Mouse (Mus musculus) heart, embryonic 12.5 days (tissue): Measurements from ENCODE around the gene Snrk. TPM values are rescaled to one million over a fixed set of nuclear protein-coding genes. Genes with fewer than 3 reads are reported as not detected.
"Not testable (repeated sequence)": the region's sequence is repeated elsewhere in the genome, so short reads cannot be mapped to it uniquely, and the experiment has no call there.

Source experiments
- ATAC-seq: fragments of 200-750 bp; cut with Nextera tagmentation; 2 replicates; pipeline ENCODE4 v1.8.0; 2017; ENCODE audit warnings: moderate TSS enrichment, moderate library complexity; ENCODE audit not compliant: insufficient number of reproducible peaks, low FRiP score
- H3K27ac ChIP-seq: fragments of 300-500 bp; sonication (generic); 2 replicates; pipeline ENCODE4 v1.5.1; 2016; ENCODE audit warnings: mild to moderate bottlenecking, moderate library complexity; ENCODE audit not compliant: poor library complexity, severe bottlenecking
- H3K27me3 ChIP-seq: fragments of 300-500 bp; sonication (generic); replicated peaks from 2 replicates; pipeline ENCODE4 v1.6.1; 2016; ENCODE audit warnings: mild to moderate bottlenecking, moderate library complexity
- H3K36me3 ChIP-seq: fragments of 300-500 bp; sonication (generic); 2 replicates; pipeline ENCODE4 v1.6.1; 2016; ENCODE audit warnings: mild to moderate bottlenecking, moderate library complexity
- H3K4me1 ChIP-seq: fragments of 300-500 bp; sonication (generic); replicated peaks from 2 replicates; pipeline ENCODE4 v1.6.1; 2016; ENCODE audit warnings: mild to moderate bottlenecking
- H3K4me2 ChIP-seq: fragments of 300-500 bp; sonication (generic); 2 replicates; pipeline ENCODE4 v1.6.1; 2016; ENCODE audit warnings: mild to moderate bottlenecking, moderate library complexity
- H3K4me3 ChIP-seq: fragments of 300-500 bp; sonication (generic); 2 replicates; pipeline ENCODE4 v1.5.1; 2016; ENCODE audit warnings: mild to moderate bottlenecking
- H3K9ac ChIP-seq: fragments of 300-500 bp; sonication (generic); 2 replicates; pipeline ENCODE4 v1.6.1; 2016; ENCODE audit warnings: mild to moderate bottlenecking, moderate library complexity
- H3K9me3 ChIP-seq: fragments of 300-500 bp; sonication (generic); replicated peaks from 2 replicates; pipeline ENCODE4 v1.6.1; 2016; ENCODE audit warnings: mild to moderate bottlenecking, moderate library complexity
- WGBS: fragments of 180-500 bp; shearing (Covaris S2); methylation state at CpG from one replicate; pipeline ENCODE4 v1.1.7; 2016; 5-methylcytosine and 5-hydroxymethylcytosine counted together
- polyA plus RNA-seq: library from polyadenylated mRNA; unstranded; fragments of >200 nt; fragmentation: Nextera tagmentation; extraction: Ambion mirVana; gene quantifications from 2 replicates; pipeline ENCODE4 v1.2.1, GENCODE M21; 2016

Gene Snrk
- polyA plus RNA-seq, 1 experiment from 2014 or later: 53.4 TPM

DNA sequence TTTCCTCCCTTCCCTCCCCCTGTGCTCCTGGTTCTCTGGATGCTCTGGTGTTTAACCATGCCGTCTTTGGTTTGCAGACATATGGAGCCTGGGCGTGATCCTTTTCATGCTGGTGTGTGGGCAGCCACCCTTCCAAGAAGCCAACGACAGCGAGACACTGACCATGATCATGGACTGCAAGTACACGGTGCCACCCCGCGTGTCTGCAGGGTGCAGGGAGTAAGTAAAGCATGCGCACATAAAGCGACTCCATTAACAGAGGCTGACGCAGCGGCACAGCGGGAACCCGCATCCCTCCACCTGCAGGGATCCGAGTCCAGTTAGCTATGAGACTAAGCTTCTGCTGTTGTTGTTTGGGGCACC lies 40.0 kb downstream of the Snrk start:
- Histone ChIP-seq H3K4me3 (no peak overlapping the region), H3K9me3 (peaks cover 4% of the 10 kb centered on the region), H3K36me3 (peaks cover 47% of the 10 kb centered on the region), H3K4me2 (no peak overlapping the region), H3K27me3 (no peaks in the 10 kb centered on the region), H3K9ac (no peak overlapping the region), H3K4me1 (peaks cover 47% of the 10 kb centered on the region), H3K27ac (no peak overlapping the region)
- no peak for ATAC-seq
- 88% methylated on average over 14 of the region's 14 CpGs for WGBS

DNA sequence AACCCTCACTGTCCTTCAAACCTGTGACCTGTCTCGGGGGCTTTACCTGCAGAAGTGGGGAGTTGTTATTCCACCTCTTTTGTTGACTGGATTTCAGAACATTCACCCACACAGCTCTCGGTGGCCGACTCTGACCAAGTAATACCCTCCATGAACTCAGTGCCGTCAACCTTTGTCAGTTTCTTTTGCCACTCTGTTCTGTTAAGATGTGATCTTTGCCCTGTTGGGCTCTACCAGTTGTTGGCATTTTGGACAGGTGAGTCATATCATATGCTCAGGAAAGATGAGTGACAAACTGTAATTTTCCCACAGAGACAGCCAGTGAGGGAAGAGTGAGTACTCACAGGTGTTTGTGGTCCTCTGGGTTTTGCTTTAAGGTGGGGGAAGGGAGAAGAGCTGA lies 47.5 kb downstream of the Snrk start:
- Histone ChIP-seq H3K4me1 (no peaks in the 10 kb centered on the region), H3K9me3 (no peaks in the 10 kb centered on the region), H3K4me3 (no peak overlapping the region), H3K27ac (no peak overlapping the region), H3K36me3 (peaks cover 64% of the 10 kb centered on the region), H3K9ac (no peak overlapping the region), H3K27me3 (no peaks in the 10 kb centered on the region), H3K4me2 (no peak overlapping the region)
- 90% methylated on average over 4 of the region's 4 CpGs for WGBS
- no peak for ATAC-seq

DNA sequence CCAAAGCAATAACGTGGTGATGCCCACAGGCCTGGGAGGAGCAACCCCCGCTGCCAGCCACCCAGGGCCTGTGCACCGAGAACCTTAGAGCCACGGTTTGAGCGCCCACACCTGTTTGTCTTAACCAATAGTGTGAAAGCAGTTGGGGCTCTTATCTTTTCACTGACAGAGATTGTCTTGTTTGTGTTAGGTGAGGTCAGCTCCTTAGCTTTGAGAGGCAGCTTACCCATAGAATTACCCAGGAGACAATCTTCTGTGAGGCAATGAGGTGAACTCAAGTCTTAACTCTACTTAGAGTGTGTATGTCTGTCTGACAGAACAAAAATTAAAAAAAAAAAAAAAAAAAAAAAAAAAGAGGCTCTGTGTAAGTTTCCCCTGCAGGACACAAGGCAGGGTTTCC lies 50.7 kb downstream of the Snrk start:
- not testable (repeated sequence) for ATAC-seq, H3K9me3 ChIP-seq, H3K4me2 ChIP-seq, H3K4me3 ChIP-seq, H3K27me3 ChIP-seq, H3K9ac ChIP-seq, H3K4me1 ChIP-seq, H3K27ac ChIP-seq
- 71% methylated on average over 5 of the region's 5 CpGs for WGBS
- peaks cover 61% of the 10 kb centered on the region for H3K36me3 ChIP-seq

DNA sequence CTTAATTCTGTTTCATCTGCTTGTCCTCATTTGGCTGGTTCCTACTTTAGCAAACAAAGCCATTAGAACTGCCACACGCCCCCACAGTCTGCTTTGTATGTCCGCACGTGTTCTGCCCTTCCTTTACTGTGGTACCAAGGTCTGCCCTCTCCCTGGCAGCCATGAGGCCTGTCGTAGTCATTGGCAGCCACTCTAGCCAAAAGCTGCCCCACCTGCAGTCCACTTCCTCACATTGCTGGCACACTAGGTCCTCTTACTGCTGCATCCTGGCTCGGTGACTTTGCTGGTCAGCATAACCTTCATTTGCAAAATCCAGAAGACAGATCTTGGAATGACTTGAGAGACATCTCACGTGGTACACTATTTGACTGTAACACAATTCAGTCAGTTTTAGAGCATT lies 52.8 kb downstream of the Snrk start:
- WGBS: 86% methylated on average over 6 of the region's 6 CpGs
- H3K4me3 ChIP-seq: no peak overlapping the region

DNA sequence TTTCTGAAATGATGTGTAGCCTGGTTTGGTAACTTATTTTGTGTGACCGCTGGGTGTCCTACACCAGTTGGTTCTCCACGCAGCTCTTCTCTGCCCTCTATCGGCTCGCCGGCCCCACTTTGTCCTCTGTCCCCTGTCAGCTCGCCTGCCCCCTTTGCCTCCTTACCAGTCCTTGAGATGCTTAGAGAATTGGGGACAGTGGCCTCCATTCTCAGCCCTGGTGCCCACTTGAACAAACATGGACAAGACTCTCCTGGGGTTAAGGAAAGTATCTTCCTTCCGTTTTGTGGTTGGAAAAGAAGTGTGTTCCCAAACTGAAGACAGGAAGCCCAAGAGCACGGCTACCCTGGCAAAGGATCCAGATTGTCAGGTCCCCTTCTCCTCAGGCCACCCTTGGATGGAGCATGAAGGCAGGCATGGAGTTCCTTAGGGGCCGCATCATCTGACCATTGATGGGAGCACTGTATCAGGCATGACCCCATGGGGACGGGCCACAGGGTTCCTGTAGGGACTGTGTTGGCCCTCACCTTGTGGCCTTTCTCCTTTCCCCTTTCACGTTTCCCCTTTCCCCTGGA lies 55.6 kb downstream of the Snrk start:
- Histone ChIP-seq H3K4me2 (no peak overlapping the region), H3K9ac (no peak overlapping the region), H3K27ac (no peak overlapping the region), H3K9me3 (no peaks in the 10 kb centered on the region), H3K4me1 (peaks cover 15% of the 10 kb centered on the region), H3K27me3 (no peaks in the 10 kb centered on the region), H3K36me3 (peaks cover 29% of the 10 kb centered on the region), H3K4me3 (no peak overlapping the region)
- WGBS: 84% methylated on average over 11 of the region's 11 CpGs
- ATAC-seq: no peak

More for the DNA sequence above, 52.8 kb downstream of the Snrk start:
- Histone ChIP-seq H3K27me3 (no peaks in the 10 kb centered on the region), H3K27ac (no peak overlapping the region), H3K36me3 (peaks cover 49% of the 10 kb centered on the region), H3K9me3 (no peaks in the 10 kb centered on the region), H3K9ac (no peak overlapping the region), H3K4me1 (peaks cover 10% of the 10 kb centered on the region), H3K4me2 (no peak overlapping the region)
- ATAC-seq: no peak

DNA sequence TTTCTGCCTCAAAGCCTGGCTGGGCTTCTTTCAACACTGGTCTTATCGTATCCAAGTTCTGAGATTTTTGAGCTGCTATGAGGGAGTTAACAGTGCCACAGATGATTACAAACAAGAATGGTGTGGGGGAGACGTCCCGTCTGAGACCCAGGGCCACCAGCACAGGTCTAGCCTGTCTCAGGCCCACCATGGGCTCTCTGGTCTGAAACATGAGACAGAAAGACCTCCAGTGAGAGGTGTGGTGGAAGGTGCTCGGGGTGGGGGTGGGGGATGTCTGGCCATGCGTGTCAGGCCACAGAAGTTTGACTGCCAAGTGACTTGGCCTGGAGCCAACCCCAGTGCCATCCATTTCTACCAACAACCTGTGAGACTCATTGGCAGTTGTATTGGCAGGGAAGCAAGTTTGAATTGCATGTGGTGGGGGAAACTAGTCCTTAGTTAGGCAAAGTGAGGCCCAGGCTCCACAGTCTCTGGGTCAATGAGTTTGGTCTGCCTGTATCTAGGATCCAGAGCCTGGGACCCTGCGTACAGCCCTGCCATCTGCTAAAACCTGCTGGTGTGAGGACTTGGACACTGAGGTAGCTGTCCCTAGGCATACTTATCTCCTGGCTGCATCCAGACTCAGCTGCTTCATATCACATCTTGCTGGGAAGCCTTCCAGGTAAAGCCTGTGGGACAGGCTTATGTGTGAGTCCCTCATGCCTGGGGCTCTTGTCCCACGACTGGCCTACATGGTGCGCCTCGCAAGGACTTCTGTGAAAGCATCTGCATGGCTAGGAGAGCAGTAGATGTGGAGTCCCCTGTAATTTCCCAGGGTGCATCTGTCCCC lies 56.6 kb downstream of the Snrk start:
- Histone ChIP-seq H3K4me2 (no peak overlapping the region), H3K4me3 (no peak overlapping the region), H3K36me3 (peaks cover 24% of the 10 kb centered on the region; the same call in 1 of the 2 replicates), H3K9me3 (no peaks in the 10 kb centered on the region), H3K27ac (no peak overlapping the region), H3K27me3 (no peaks in the 10 kb centered on the region), H3K4me1 (peaks cover 25% of the 10 kb centered on the region), H3K9ac (no peak overlapping the region)
- WGBS: 73% methylated on average over 9 of the region's 9 CpGs
- ATAC-seq: no peak

DNA sequence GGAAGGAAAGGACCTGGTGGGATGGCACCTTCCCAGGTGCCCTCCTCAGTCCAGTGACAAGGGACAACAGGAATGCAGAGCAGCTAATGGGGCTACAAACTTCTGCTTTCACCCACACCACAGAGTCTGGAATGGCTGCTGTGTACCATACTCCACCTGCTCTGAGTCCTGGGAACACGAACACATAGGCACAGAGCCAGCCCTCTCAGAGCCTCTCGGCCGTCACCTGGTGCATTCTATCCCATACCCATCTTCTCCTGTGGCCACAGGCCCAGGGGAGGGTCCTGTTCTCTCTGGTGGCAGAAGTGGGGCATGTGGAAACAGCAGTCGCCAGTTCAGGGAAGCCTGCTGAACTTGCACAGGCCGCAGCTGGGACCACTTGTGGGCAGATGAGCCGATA lies 57.7 kb downstream of the Snrk start:
- 87% methylated on average over 6 of the region's 6 CpGs for WGBS
- peaks cover 22% of the 10 kb centered on the region; the same call in 1 of the 2 replicates for H3K36me3 ChIP-seq
- no peak overlapping the region for H3K9ac ChIP-seq
- H3K27ac ChIP-seq: no peak overlapping the region
- no peak for ATAC-seq
- H3K4me2 ChIP-seq: no peak overlapping the region
- H3K4me1 ChIP-seq: peaks cover 32% of the 10 kb centered on the region
- H3K27me3 ChIP-seq: no peaks in the 10 kb centered on the region
- H3K4me3 ChIP-seq: no peak overlapping the region
- H3K9me3 ChIP-seq: no peaks in the 10 kb centered on the region

DNA sequence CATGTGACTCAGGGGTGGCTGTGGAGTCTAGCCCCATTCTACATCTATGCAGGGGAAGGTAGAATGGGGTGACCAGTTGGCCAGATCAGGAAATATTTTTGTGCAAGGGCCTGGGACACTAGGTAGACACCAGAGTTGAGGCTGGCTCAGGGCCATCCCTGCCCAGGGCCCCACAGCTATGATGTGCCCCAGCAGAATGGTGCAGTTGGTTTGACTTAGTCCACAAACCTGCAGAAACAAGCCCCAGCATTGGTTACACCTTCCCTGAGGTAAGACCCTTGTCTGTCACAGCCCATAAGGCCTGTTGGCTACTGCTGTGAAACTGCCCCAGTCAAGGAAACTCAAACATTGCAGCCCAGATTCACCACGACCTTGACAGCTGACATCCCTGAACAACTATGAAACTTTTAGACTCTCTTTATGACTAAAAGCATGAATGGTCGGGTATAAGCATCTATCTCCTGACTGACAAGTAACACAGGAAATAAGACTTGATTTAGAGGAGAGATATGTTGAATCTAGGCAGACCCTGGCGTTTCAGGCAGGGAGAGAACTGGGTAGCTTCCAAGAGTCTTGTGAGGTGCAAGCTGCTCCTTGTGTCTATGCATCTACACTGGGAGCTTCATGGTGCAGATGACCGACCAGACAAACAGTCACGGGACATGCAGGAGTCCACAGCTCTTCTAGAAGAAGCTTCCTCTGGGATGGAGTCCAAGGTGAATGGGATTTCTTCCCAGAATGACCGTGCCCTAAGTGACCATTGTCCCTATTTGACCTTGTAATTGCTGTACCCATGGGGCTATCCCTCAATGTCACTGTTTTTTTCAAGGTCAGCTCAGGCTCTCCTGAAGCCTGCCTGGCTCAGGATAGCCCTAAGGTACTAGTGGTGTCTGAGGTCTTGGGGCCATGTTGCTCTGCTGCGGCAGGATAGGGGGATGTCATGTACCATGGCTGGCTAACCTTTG lies 60.5 kb downstream of the Snrk start:
- Histone ChIP-seq H3K36me3 (peaks cover 14% of the 10 kb centered on the region; the same call in 1 of the 2 replicates), H3K4me2 (no peak overlapping the region), H3K9ac (no peak overlapping the region), H3K4me3 (no peak overlapping the region), H3K27ac (no peak overlapping the region), H3K27me3 (no peaks in the 10 kb centered on the region), H3K4me1 (peaks cover 29% of the 10 kb centered on the region), H3K9me3 (no peaks in the 10 kb centered on the region)
- WGBS: 76% methylated on average over 7 of the region's 7 CpGs
- ATAC-seq: no peak

DNA sequence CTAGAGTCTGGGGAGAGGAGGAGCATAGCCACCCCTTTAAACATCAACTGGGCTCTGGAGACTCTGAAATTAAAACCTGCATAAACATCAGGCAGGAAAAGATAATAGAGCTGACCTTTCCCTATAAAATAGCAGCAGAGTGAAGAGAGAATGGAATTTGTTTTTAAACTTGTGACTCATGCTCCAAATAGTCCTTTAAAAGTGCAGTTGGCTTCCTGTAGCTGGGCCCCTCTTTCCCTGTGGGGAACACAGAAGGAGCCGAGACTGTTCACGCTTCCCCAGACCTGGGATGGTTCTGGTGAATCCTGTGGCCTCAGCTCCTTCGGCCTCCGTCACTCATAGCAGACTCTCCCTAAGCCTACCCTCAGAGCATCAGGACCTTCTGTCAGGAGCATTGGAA lies 61.4 kb downstream of the Snrk start:
- H3K4me1 ChIP-seq: peaks cover 27% of the 10 kb centered on the region
- ATAC-seq: no peak
- H3K9ac ChIP-seq: no peak overlapping the region
- peaks cover 14% of the 10 kb centered on the region; the same call in 1 of the 2 replicates for H3K36me3 ChIP-seq
- H3K4me2 ChIP-seq: no peak overlapping the region
- no peaks in the 10 kb centered on the region for H3K27me3 ChIP-seq
- 0 out of 2 replicates have a peak overlapping the region, but pooled peaks have one; percentile 4 for H3K27ac ChIP-seq
- no peak overlapping the region for H3K4me3 ChIP-seq
- H3K9me3 ChIP-seq: no peaks in the 10 kb centered on the region
- 44% methylated on average over 4 of the region's 4 CpGs for WGBS

DNA sequence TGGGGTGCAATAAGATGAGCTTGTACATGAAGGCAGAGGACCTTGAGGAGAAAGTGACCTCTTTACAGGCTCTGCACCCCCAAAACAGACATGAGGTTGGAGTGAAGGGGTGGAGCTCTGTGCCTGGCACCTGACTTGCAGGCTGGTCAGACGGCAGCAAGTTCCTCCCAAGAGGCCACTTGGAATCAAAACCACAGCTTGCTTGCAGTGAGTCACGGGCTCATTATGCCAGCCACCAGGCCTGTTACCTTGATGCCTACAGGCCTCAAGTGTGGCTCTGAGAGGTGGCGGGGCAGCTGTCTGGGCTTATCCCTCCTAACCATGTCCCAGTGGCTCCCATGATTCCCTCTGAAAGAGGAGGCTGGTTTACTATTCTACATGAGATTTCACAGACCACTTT lies 63.0 kb downstream of the Snrk start:
- H3K9ac ChIP-seq: no peak overlapping the region
- H3K4me3 ChIP-seq: no peak overlapping the region
- H3K9me3 ChIP-seq: no peaks in the 10 kb centered on the region
- H3K27ac ChIP-seq: no peak overlapping the region
- H3K4me2 ChIP-seq: no peak overlapping the region
- 77% methylated on average over 3 of the region's 3 CpGs for whole genome bisulfite sequencing
- peaks cover 26% of the 10 kb centered on the region for H3K4me1 ChIP-seq
- no peaks in the 10 kb centered on the region for H3K27me3 ChIP-seq
- ATAC-seq: no peak
- 0 out of 2 replicates have a peak, but pooled peaks cover 5% of the 10 kb centered on the region for H3K36me3 ChIP-seq

DNA sequence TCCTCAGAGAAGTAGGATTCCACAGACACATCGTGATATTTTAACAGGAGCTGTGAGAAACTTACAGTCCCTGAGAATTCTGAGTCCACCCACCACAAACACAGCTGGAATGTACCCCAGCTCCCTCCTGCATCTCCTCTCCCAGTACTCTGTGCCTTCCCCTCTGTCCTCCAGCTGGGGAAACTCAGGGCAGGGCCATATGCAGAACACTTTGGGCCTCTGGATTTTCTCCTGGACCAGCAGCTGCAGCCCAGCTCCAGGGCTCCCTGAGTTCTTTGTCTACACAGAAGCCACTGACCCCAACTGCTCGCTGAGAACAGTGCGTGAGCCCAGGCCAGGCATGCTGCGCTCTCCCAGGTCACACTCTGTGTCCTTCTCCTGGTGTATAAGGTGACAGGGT lies 66.0 kb downstream of the Snrk start:
- no peaks in the 10 kb centered on the region for H3K27me3 ChIP-seq
- H3K9ac ChIP-seq: peak overlapping the region; percentile 13; the same call in 1 of the 2 replicates
- WGBS: 75% methylated on average over 4 of the region's 4 CpGs
- H3K4me2 ChIP-seq: no peak overlapping the region
- H3K4me1 ChIP-seq: peaks cover 41% of the 10 kb centered on the region
- H3K27ac ChIP-seq: no peak overlapping the region
- H3K36me3 ChIP-seq: no peaks in the 10 kb centered on the region
- H3K4me3 ChIP-seq: no peak overlapping the region
- no peak for ATAC-seq
- no peaks in the 10 kb centered on the region for H3K9me3 ChIP-seq
